Mouse (Mus musculus): ENCODE measurements around the gene Ptprn2. TPM values are rescaled to one million over a fixed set of nuclear protein-coding genes. Genes with fewer than 3 reads are reported as not detected.
A peak's percentile ranks its signal among the peaks of the same experiment; 100 is the strongest.

Gene Ptprn2
- total RNA-seq, 2 experiments from 2014 or later = not detected

DNA sequence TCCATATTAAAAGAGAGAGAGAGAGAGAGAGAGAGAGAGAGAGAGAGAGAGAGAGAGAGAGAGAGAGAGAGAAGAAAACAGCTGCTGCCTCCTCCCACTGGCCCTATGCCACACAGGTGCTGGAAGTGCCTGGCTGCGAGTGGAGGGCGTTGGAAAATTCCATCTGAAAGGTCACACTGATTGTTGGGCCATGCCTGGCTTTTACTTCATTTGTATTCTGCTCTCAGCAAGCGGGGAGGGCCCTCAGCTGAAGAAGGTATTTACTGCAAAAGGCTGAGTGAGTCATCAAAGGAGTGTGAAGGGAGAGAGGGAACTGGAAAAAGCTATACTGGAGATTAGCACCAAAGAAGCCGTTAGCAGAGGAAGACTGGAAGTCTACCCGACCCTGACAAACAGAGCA lies 99.5 kb downstream of the Ptprn2 start:
- intact Hi-C loops (cut with DNase I; ENCODE audit: low total_unique reads) = no loop called here

DNA sequence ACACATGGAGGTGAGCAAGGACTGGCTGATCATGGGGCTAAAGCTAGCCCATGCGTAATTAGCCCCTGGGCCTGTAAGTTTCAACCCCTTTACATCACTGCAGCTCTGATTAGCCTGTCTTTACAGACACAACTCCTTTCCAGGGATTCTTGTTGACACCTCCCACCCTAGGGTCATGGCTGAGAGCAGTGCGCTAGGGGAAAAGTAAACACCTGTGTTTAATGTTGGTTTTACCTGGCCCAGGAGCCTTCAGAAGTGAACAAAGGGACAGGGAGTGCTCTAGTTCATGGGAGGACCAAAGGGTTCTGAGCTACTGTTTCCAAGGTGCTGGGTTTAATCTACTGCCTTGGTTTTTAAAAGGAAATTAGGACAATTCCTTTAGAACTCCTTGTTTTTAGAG lies 100.6 kb downstream of the Ptprn2 start:
- intact Hi-C loops (cut with DNase I; ENCODE audit: low total_unique reads) = no loop called here
- no peak for DNase-seq

More for the DNA sequence above, 99.5 kb downstream of the Ptprn2 start:
- no peak for DNase-seq

DNA sequence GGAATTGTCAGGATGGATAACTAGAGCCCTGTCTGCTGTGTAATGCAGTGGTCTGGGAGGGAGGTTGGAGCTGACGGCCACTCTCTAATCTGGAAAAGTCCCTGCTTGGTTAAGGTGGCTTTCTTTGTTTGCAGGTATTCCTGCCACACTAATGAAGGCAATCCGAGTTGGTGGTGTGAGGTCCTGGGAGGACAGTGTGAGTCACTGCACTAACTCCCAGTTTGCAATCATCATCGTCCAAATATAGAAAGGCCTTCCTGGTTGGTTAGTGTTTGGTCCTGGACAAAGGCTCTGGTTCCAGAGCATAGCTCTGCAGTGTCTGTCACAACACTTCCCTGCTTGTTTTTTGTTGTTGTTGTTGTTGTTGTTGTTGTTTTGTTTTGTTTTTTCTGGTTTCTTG lies 102.0 kb downstream of the Ptprn2 start:
- DNase-seq = no peak
- intact Hi-C loops (cut with DNase I; ENCODE audit: low total_unique reads) = no loop called here

DNA sequence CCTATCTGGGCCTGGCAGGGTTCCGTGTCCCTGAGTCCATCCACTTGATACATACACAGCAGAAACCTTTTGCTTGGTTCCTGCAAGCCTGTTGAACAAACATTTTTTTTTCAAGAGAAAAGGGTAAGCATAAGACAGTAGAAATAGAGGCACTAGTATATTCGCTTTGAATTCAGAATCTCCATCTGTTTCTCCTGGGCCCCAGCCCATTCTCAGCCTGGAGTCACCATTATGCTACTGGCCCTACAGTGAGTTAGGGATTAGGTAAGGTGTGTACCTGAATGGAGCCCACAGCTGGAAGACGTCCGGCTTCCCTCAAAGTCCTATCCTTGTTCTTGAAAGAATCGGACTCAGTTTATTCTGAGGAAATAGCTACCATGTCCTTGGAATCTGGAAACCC lies 104.6 kb downstream of the Ptprn2 start:
- intact Hi-C loops (cut with DNase I; ENCODE audit: low total_unique reads) = no loop called here
- no peak for DNase-seq

DNA sequence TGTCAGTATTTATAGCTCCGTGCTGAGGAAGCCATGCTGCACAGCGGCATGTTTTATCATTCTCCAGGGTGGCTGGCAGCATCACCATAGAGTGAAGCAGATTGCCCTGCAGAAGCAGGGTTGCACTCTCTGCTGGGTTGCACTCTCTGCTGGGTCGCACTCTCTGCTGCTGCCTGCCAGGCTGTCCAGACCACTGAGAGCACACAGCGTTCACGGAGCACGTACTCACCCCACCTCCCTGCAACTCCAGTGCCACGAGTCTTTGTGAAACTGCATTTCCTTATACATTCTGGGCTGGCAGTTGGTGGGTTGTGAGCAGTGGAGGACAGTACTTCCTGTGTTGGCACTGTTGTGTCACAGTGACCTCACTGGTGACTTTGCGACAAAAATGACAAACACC lies 108.9 kb downstream of the Ptprn2 start:
- intact Hi-C loops (cut with DNase I; ENCODE audit: low total_unique reads) = no loop called here

DNA sequence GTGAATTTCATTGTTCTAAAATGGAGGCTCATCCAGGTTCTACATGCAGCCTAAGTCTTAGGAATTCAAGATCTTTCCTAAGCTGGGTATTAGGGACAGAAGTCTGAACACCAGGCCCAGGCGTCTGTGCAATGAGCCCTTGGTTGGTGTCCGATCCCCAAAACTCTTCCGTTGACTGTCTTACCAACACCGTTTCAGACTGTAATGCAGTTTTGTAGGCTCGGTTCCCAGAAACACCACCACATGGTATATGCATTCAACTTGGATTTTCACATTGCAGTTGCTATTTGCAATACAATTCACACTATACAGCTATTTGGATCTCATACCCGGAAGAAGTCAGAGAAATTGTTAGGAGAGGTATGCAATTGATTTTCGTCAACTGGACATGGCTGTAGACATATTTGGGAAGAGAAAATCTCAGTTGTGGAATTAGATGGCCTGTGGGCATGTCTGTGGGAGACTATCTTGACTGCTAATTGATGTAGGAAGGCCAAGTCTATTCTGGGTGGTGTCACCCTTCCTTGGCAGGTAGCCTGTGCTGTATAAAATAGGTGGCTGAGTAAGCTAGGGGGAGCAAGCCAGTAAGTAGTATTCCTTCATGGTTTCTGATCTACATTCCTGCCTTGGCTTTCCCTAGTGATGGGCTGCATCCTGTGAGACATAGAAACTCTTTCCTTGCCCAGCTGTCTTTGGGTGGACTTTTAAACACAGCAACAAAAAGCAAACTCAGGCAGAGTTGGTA lies 109.5 kb downstream of the Ptprn2 start:
- intact Hi-C loops (cut with DNase I; ENCODE audit: low total_unique reads) = no loop called here
- no peak for DNase-seq

More for the DNA sequence above, 108.9 kb downstream of the Ptprn2 start:
- DNase-seq = no peak

DNA sequence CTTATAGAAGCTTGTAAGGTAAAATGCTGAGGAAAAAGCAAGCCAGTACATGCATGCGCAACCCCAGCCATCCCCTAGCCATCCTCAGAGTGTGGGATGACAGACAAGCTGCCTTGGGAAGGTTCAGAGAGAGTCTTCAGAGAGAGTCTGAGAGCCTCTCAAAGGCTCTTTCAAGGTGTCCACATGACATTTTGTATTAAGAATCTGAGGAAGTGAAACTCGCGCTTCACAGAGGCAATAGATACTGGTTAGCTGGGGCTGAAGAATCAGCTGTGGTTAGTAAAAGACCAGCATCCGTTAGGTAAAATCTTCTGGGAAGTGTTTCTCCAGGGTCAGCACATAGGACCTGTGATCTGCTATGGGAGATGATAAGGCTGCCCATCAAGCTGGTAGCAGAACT lies 110.2 kb downstream of the Ptprn2 start:
- intact Hi-C loops (cut with DNase I; ENCODE audit: low total_unique reads) = no loop called here
- no peak for DNase-seq

DNA sequence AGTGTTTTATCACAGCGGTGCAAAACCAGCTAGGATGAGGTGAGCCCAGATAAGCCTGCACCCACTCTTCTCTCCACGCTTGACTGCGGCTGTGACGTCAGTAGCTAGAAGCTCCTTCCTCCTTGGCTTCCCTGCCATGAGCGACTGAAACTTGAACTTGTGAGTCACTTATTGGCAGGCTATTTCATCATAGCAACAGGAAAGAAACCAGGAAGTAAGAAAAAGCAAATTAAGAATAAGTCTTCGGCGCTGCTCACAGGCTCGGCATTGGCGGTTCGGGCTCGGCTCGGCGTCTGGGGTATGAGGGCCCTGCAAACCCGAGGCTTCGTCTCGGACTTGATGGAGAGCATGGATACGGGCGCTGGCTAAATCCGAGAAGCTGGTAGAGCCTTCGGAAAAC lies 111.5 kb downstream of the Ptprn2 start:
- intact Hi-C loops (cut with DNase I; ENCODE audit: low total_unique reads) = no loop called here
- DNase-seq = no peak

DNA sequence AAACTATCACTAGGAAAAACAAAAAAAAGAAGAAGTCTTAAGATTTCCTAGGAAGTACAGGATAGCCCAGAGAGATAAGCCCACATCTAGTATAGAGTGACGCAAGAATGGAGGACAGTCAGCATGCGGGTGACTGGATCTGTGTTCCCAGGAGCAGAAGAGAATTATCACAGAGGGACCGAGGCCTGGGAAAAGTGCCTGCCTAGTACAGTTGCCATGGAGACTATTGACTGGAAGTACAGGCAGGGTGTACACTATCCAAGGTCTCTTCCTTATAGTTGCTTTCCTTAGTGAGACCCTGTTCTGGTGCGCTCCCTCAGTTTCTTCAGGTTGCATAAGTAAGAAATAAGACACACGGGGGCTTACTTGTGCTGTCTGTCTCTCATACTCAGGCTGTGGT lies 112.2 kb downstream of the Ptprn2 start:
- DNase-seq = no peak
- intact Hi-C loops (cut with DNase I; ENCODE audit: low total_unique reads) = no loop called here

DNA sequence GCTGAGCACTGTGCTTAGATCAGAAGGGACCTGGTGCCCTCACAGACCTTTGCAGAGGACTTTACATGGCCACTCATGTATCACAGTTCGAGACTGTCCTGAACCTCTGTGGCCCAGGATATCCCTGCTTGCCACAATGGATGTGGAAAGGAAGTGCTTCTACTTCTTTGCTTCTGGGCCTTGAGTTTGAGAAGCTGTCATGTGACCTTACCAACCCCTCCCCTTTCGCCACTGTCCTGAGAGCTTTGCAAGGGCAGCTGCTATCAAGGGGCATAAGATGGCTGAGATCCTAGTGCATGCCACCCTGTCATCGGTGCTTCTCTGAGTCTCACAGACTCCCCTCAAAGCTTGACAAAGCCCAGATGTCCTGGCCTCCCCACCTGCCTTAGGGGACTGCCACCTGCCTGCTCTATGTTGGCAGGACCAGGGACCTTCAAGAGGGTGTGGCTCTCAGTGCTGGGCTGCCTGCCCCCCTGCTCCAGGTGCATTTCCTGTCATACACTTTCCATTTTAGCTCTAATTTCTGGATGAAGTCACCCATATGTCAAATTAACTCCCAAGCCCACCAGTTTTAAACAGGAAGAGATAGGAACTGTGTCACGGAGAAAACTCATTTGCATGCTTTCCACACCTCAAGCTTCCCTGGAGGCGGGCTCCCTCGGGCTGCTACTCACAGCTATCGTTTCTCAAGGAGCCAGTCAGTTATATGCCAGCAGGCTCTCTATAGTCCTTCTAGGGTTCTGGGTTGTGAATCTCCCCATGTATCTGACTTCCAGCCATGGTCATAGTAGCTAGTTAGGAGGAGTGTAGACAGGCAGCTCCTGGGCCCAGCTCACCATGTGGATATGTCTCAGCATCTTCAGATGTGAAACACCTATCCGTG lies 112.8 kb downstream of the Ptprn2 start:
- no peak for DNase-seq
- intact Hi-C loops (cut with DNase I; ENCODE audit: low total_unique reads) = no loop called here

DNA sequence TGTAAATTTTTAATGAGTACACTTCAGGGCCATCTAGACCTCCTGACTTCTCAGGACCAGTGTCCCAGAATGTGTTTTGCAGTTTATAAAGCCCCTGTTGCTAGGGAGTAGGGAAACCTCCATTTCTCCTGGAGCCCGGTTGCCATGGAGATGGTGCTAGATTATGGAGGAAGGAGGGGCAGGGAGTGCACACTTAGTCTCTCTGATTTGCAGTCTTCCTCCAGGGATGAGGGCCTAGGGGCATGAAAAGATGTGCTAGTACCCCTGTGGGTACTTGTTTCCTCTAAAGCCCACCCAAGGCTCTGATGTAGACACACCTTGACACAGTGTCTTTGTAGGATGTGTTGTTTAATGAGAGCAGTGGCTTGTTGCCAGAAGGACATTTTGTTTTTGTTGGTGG lies 114.0 kb downstream of the Ptprn2 start:
- intact Hi-C loops (cut with DNase I; ENCODE audit: low total_unique reads) = no loop called here
- DNase-seq = no peak

DNA sequence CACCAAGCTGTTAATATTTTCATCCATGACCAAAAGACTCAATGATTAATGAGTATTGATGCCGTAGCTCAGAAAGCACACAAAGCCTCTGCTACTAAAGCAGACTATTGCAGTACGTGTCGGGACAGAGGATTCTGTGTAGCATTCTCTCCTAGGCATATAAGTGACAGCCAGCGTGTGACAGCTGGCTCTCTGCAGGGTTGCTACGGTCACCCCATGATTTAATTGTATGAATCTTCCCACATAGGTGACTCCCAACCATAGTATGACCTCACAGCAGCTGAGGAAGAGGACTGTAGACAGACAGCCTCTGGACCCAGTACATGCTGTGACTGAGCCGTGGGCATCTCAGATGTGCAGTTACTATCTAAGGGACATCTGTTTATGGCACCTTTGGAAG lies 114.5 kb downstream of the Ptprn2 start:
- intact Hi-C loops (cut with DNase I; ENCODE audit: low total_unique reads) = no loop called here
- DNase-seq = no peak

DNA sequence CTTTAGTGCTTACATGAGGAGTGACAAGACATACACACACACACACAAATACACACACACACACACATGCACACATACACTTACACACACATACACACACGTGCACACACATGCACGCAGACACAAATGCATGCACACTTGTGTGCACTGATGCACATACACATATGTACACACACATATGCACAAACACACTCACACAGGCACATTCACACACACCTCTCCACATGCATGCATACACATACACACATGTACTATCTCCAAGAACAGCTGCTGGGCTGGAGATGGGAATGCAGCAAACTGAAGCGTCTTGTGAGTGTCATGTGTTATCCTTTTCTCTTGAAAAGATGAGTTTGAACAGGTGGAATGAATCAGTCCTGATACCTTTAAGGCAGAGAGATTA lies 115.9 kb downstream of the Ptprn2 start:
- DNase-seq = no peak
- intact Hi-C loops (cut with DNase I; ENCODE audit: low total_unique reads) = no loop called here

DNA sequence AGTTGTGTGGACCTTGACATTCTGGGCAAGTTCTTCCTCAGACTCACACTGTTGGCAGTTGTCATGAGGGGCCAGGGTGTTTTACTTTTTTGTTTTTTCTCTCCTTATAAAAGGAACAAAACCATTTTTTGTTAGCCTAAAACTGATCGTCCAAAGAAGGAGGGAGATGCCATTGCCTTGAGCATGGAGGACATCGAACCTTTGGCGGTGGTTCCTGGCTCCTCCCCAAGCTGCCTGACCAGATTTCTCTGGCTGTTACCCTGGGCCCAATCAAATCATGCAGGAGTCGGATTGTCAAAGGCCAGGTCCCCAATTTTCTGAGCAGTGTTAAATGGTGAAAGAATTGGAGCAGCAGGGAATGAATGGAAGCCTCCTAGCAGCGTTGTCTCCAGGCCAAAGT lies 116.4 kb downstream of the Ptprn2 start:
- intact Hi-C loops (cut with DNase I; ENCODE audit: low total_unique reads) = no loop called here
- no peak for DNase-seq

DNA sequence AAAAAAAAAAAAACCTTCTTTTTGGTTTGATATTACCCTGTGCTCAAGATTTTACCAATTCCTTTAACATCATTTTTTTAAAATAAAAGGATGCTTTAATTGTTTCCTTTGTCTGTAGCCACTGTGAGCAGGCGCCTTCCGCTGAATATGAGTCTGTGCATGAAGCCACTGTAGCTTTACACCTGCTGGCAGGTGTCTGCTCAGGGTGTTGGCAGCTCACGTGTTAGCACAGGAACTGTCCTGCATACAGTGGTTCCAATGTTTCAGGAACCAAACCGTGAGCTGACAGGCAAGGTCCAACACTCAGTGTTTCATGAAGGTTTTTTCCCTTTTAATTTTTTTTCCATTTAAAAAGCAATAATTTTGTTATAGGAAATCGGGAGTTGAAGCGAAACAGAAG lies 123.1 kb downstream of the Ptprn2 start:
- DNase-seq = no peak
- intact Hi-C loops (cut with DNase I; ENCODE audit: low total_unique reads) = no loop called here

DNA sequence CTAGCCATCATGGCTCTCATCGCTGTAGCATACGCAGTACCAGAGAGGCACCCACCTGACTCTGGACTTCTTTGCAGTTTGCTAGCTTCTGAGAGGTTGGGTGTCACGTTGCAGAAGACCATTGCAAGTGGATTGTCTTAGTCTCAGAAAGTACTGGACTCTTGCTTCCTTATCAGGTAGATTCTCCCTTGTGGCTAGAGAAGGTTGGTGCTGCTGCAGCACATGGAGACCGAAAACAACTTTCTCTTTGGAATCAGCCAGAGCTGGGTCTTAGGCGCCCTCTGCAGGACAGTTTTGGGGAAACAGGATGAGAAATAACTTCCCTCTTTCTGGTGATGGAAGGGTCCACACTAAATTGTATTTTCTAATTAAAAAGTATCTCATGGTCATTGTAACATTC lies 134.3 kb downstream of the Ptprn2 start:
- peak; percentile 38 for DNase-seq
- intact Hi-C loops (cut with DNase I; ENCODE audit: low total_unique reads) = no loop called here

DNA sequence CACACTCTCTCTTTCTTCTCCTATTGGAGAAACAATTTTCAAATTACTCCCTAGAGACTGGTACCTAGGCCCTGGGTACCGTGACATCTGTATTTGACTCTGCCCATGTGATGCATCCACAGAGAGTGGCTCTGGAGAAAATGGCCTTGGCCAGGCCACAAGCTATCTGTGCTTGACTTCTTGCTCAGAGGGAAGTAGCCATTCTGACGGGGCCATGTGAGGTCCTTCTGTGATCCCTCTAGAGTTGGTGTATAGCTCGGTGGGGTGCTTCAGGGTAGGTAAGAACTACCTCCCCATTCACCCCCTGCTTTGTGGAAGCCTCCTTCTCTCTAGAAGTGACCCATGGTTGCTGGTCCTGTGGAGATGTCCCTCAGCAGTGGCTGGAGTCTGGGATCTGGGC lies 134.8 kb downstream of the Ptprn2 start:
- intact Hi-C loops (cut with DNase I; ENCODE audit: low total_unique reads) = no loop called here
- DNase-seq = no peak

DNA sequence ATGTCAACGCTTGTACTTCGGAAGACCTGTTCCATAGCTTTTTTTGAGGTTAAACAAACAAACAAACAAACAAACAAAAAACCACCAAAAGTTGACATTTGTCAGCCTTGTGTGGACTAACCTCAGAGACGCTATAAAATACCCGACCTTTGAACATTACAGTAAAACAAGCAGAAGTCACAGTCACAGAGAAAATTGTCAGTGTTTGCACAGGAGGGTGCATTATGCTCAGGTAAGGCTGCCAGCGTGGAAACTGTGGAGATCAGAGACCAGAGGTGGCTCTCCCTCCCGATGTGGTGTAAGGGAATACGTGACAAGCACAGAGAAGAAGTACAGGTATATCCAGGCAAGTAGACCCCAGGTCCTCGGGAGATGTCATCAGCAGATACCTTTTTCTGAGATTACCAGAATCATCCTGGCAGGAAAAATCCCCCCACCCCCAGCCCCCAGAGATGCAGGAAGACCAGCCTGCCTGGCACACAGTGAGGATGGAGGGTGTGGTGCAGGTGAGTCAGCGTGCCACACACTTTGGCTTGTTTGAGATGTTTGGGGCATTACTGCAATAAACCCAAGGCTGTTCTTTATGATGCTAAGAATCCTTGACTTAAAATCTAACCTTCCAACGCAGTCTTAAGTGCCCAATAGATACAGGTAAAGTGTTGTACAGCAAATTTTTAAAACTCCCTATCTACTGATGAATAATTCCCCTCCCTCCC lies 136.0 kb downstream of the Ptprn2 start:
- DNase-seq = no peak
- intact Hi-C loops (cut with DNase I; ENCODE audit: low total_unique reads) = no loop called here

DNA sequence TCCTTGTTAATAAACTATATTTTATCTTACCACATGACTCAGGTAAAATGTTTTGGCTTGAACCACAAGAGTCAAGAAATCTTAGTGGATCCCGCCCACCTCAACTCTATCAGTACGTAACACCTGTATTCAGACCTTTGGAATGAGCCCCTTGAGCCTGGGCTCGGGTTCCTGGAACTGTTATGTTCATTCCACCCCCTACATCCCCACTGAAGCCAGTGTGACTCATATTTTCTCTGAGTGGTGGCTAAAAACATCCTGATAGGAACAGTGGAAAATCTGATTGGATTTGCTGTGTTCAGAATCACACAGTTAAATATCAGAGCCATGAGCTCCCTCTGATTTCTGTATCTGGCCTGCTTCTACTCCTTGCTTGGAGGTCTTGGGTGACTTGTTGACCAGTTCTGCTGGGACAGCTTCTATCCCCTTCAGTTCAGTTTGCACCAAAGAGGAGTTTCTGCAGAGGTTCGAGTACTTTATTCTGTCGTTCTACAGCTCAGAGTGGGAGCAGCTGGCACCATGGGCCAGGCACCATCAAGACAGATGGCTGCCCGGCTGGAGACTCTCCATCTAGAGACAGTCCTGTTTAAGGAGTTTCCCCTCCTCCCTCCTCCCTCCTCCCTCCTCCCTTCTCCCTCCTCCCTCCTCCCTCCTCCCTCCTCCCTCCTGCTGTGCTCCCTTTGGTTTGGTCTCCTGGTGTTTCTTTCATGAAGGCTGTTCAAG lies 137.3 kb downstream of the Ptprn2 start:
- DNase-seq = no peak
- intact Hi-C loops (cut with DNase I; ENCODE audit: low total_unique reads) = no loop called here

All from gastrocnemius, postnatal 14 days (tissue).